Mouse (Mus musculus) lung, embryonic 16.5 days (tissue): ENCODE measurements around the gene Zfp981. TPM values are rescaled to one million over a fixed set of nuclear protein-coding genes. Genes with fewer than 3 reads are reported as not detected.
"Not testable (repeated sequence)": the region's sequence is repeated elsewhere in the genome, so short reads cannot be mapped to it uniquely, and the experiment has no call there.

Experiments used
- ATAC-seq: fragments of 200-750 bp; cut with Nextera tagmentation; 2 replicates; pipeline ENCODE4 v1.8.0; 2017; ENCODE audit warnings: low read depth, mild to moderate bottlenecking, moderate library complexity
- H3K27ac ChIP-seq: fragments of 300-500 bp; sonication (generic); 2 replicates; pipeline ENCODE4 v1.5.1; 2014; ENCODE audit warnings: mild to moderate bottlenecking, control low read depth, low read length
- H3K27me3 ChIP-seq: fragments of 300-500 bp; sonication (generic); 2 replicates; pipeline ENCODE4 v1.6.1; 2014; ENCODE audit warnings: low read depth, low read length, mixed read lengths; ENCODE audit not compliant: control insufficient read depth, insufficient read depth
- H3K36me3 ChIP-seq: fragments of 300-500 bp; sonication (generic); 2 replicates; pipeline ENCODE4 v1.6.1; 2014; ENCODE audit warnings: low read length; ENCODE audit not compliant: control insufficient read depth, insufficient read depth
- H3K4me1 ChIP-seq: fragments of 300-500 bp; sonication (generic); replicated peaks from 2 replicates; pipeline ENCODE4 v1.6.1; 2014; ENCODE audit warnings: low read length, mixed read lengths; ENCODE audit not compliant: control insufficient read depth, insufficient read depth
- H3K4me2 ChIP-seq: fragments of 300-500 bp; sonication (generic); 2 replicates; pipeline ENCODE4 v1.6.1; 2014; ENCODE audit warnings: low read depth, low read length, control low read depth
- H3K4me3 ChIP-seq: fragments of 300-500 bp; sonication (generic); 2 replicates; pipeline ENCODE4 v1.5.1; 2014; ENCODE audit warnings: mild to moderate bottlenecking, low read length, control low read depth
- H3K9ac ChIP-seq: fragments of 300-500 bp; sonication (generic); 2 replicates; pipeline ENCODE4 v1.6.1; 2014; ENCODE audit warnings: low read length, control low read depth
- H3K9me3 ChIP-seq: fragments of 300-500 bp; sonication (generic); 2 replicates; pipeline ENCODE4 v1.6.1; 2016; ENCODE audit warnings: low read length; ENCODE audit not compliant: control insufficient read depth
- whole genome bisulfite sequencing: fragments of 180-500 bp; shearing (Covaris S2); extraction: QIAGEN DNeasy Blood & Tissue Kit; methylation state at CpG from one replicate; pipeline ENCODE4 v1.1.7; 2014; 5-methylcytosine and 5-hydroxymethylcytosine counted together
- polyA plus RNA-seq: library from polyadenylated mRNA; unstranded; fragments of >200 nt; fragmentation: Nextera tagmentation; extraction: Ambion mirVana; gene quantifications from 2 replicates; pipeline ENCODE4 v1.2.1, GENCODE M21; 2015

Gene Zfp981
- polyA plus RNA-seq, 1 experiment from 2014 or later, result not detected

GRCm38 (mm10) chr4:146460685-146461084 lies 41.1 kb upstream of the Zfp981 start:
- not testable (repeated sequence) for ATAC-seq, H3K4me2 ChIP-seq, H3K4me1 ChIP-seq, H3K27ac ChIP-seq, H3K36me3 ChIP-seq, H3K4me3 ChIP-seq, H3K27me3 ChIP-seq, H3K9ac ChIP-seq
- peaks cover 42% of the 10 kb centered on the region for H3K9me3 ChIP-seq
- WGBS, result 80% methylated on average over 5 of the region's 5 CpGs

GRCm38 (mm10) chr4:146463649-146464351 lies 38.0 kb upstream of the Zfp981 start:
- H3K4me1 ChIP-seq, H3K9ac ChIP-seq, H3K27me3 ChIP-seq, H3K4me3 ChIP-seq, ATAC-seq, H3K36me3 ChIP-seq, H3K4me2 ChIP-seq, H3K27ac ChIP-seq: not testable (repeated sequence)
- H3K9me3 ChIP-seq, result peaks cover 21% of the 10 kb centered on the region
- 87% methylated on average over 17 of the region's 19 CpGs for WGBS

GRCm38 (mm10) chr4:146469984-146470383 lies 31.8 kb upstream of the Zfp981 start:
- not testable (repeated sequence) for H3K27ac ChIP-seq, H3K36me3 ChIP-seq, H3K4me3 ChIP-seq, H3K9ac ChIP-seq, H3K4me2 ChIP-seq, H3K4me1 ChIP-seq, H3K27me3 ChIP-seq
- ATAC-seq, result 0 out of 2 replicates have a peak, but pooled peaks have one; percentile 7
- 87% methylated on average over 9 of the region's 12 CpGs for WGBS
- peaks cover 10% of the 10 kb centered on the region for H3K9me3 ChIP-seq

- WGBS, result no CpG with 5 or more reads among the region's 1 CpGs
- not testable (repeated sequence) for H3K4me2 ChIP-seq, H3K27ac ChIP-seq, H3K4me3 ChIP-seq, ATAC-seq, H3K9ac ChIP-seq, H3K36me3 ChIP-seq, H3K4me1 ChIP-seq, H3K27me3 ChIP-seq
- H3K9me3 ChIP-seq, result peaks cover 29% of the 10 kb centered on the region
These were observed 27.6 kb upstream of the Zfp981 start for GRCm38 (mm10) chr4:146474181-146474580.

GRCm38 (mm10) chr4:146474716-146475676 lies 26.8 kb upstream of the Zfp981 start:
- WGBS, result 52% methylated on average over 60 of the region's 94 CpGs
- H3K27me3 ChIP-seq, H3K4me3 ChIP-seq, H3K27ac ChIP-seq, H3K4me2 ChIP-seq, H3K9ac ChIP-seq, H3K4me1 ChIP-seq, H3K36me3 ChIP-seq: not testable (repeated sequence)
- peaks cover 26% of the 10 kb centered on the region for H3K9me3 ChIP-seq
- ATAC-seq, result peak; percentile 86

GRCm38 (mm10) chr4:146476260-146476659 lies 25.6 kb upstream of the Zfp981 start:
- not testable (repeated sequence) for H3K4me1 ChIP-seq, H3K27ac ChIP-seq, H3K9ac ChIP-seq, ATAC-seq, H3K27me3 ChIP-seq, H3K4me2 ChIP-seq, H3K4me3 ChIP-seq, H3K36me3 ChIP-seq
- 93% methylated on average over 2 of the region's 2 CpGs for WGBS
- peaks cover 30% of the 10 kb centered on the region for H3K9me3 ChIP-seq

- H3K36me3 ChIP-seq, H3K4me1 ChIP-seq, H3K4me2 ChIP-seq, H3K9ac ChIP-seq, H3K27ac ChIP-seq, H3K27me3 ChIP-seq, H3K4me3 ChIP-seq, ATAC-seq: not testable (repeated sequence)
- H3K9me3 ChIP-seq, result peaks cover 34% of the 10 kb centered on the region
- 70% methylated on average over 3 of the region's 3 CpGs for WGBS
These were observed 24.9 kb upstream of the Zfp981 start for GRCm38 (mm10) chr4:146476959-146477358.

- ATAC-seq, result 0 out of 2 replicates have a peak, but pooled peaks have one; percentile 18
- H3K9me3 ChIP-seq, result peaks cover 53% of the 10 kb centered on the region
- H3K4me2 ChIP-seq, H3K36me3 ChIP-seq, H3K9ac ChIP-seq, H3K4me3 ChIP-seq, H3K27me3 ChIP-seq, H3K27ac ChIP-seq, H3K4me1 ChIP-seq: not testable (repeated sequence)
- 61% methylated on average over 6 of the region's 6 CpGs for WGBS
These were observed 21.3 kb upstream of the Zfp981 start for GRCm38 (mm10) chr4:146480376-146481096.

GRCm38 (mm10) chr4:146482546-146482945 lies 19.3 kb upstream of the Zfp981 start:
- not testable (repeated sequence) for H3K4me2 ChIP-seq, H3K36me3 ChIP-seq, H3K4me1 ChIP-seq, H3K27ac ChIP-seq, H3K9ac ChIP-seq, H3K27me3 ChIP-seq, H3K4me3 ChIP-seq
- 0 out of 2 replicates have a peak, but pooled peaks have one; percentile 37 for ATAC-seq
- H3K9me3 ChIP-seq, result peaks cover 42% of the 10 kb centered on the region
- 84% methylated on average over 10 of the region's 10 CpGs for WGBS
